Mouse (Mus musculus) limb, embryonic 10.5 days (tissue): ENCODE data around the gene Pou3f3. TPM values are rescaled to one million over a fixed set of nuclear protein-coding genes. Genes with fewer than 3 reads are reported as not detected.

Experiments
- DNase-seq: peaks from one replicate; pipeline ENCODE4 v3.0.0-alpha.2; 2017; ENCODE audit warnings: low spot score
- H3K27ac ChIP-seq: fragments of 300-500 bp; sonication (generic); 2 replicates; pipeline ENCODE4 v1.5.1; 2016; ENCODE audit warnings: mild to moderate bottlenecking
- H3K27me3 ChIP-seq: fragments of 300-500 bp; sonication (generic); 2 replicates; pipeline ENCODE4 v1.6.1; 2016; ENCODE audit warnings: low read depth, mild to moderate bottlenecking; ENCODE audit not compliant: poor library complexity, severe bottlenecking
- H3K36me3 ChIP-seq: fragments of 300-500 bp; sonication (generic); 2 replicates; pipeline ENCODE4 v1.6.1; 2016; ENCODE audit warnings: mild to moderate bottlenecking, moderate library complexity
- H3K4me1 ChIP-seq: fragments of 300-500 bp; sonication (generic); 2 replicates; pipeline ENCODE4 v1.6.1; 2016
- H3K4me3 ChIP-seq: fragments of 300-500 bp; sonication (generic); 2 replicates; pipeline ENCODE4 v1.5.1; 2016; ENCODE audit warnings: mild to moderate bottlenecking, moderate library complexity
- H3K9me3 ChIP-seq: fragments of 300-500 bp; sonication (generic); replicated peaks from 2 replicates; pipeline ENCODE4 v1.6.1; 2016; ENCODE audit warnings: mild to moderate bottlenecking
- WGBS: fragments of 180-500 bp; shearing (Covaris S2); methylation state at CpG from one replicate; pipeline ENCODE4 v1.1.7; 2016; 5-methylcytosine and 5-hydroxymethylcytosine counted together
- polyA plus RNA-seq: library from polyadenylated mRNA; unstranded; fragments of >200 nt; fragmentation: Nextera tagmentation; extraction: Ambion mirVana; gene quantifications from 2 replicates; pipeline ENCODE4 v1.2.1, GENCODE M21; 2016

Gene Pou3f3
- polyA plus RNA-seq, 1 experiment from 2014 or later: not detected

DNA sequence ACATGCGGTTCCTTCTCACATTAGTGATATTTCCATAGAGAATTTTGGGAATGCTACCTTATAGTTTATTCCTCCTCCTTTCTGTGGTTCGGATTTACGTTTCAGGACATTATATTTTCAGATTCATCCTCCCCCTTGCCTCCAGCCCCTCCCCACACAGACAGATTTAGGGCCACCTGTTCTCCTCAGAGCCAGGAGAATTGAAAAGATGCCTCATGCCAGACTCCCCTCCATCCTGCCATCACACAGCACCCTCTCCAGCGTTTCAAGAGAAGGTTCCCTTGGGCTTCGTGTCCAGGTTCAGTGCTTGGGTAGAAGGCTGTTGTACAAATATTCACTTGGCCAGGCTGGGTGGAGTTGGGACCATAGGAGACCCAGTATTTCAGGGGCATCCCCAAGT lies 25.8 kb downstream of the Pou3f3 start:
- 73% methylated on average over 5 of the region's 5 CpGs for WGBS
- H3K4me3 ChIP-seq: no peak overlapping the region
- no peaks in the 10 kb centered on the region for H3K9me3 ChIP-seq
- no peak overlapping the region for H3K27ac ChIP-seq
- DNase-seq: no peak
- peaks cover 57% of the 10 kb centered on the region for H3K27me3 ChIP-seq
- no peaks in the 10 kb centered on the region for H3K36me3 ChIP-seq
- peaks cover 5% of the 10 kb centered on the region; the same call in 1 of the 2 replicates for H3K4me1 ChIP-seq

DNA sequence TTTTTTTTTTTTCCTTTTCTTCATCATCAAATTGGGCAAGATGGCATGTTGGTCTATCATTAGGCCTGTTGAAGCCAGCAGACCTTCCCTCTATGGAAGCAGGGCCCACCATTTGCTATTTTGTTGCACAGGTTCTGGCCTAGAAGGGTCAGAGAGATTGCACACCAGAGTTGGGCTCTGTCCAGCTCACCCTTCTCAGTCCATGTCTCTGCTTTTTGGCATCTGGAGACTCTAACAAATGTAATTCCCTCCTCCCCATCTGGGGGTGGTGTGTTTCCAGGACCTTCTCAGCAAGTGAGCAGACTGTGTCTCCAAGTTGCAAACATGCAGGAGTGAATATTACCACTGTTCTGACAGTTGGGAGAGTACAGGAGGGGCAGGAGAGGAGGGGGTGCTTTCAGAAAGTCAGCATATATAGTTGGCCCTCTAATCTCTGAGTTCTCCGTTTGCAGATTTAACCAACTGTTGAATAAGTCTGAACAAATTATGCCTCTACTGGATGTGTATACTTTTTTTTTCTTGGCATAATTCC lies 28.3 kb downstream of the Pou3f3 start:
- Histone ChIP-seq H3K4me1 (peaks cover under 1% of the 10 kb centered on the region; the same call in 1 of the 2 replicates), H3K36me3 (no peaks in the 10 kb centered on the region), H3K27ac (no peak overlapping the region), H3K9me3 (no peaks in the 10 kb centered on the region), H3K27me3 (peaks cover 32% of the 10 kb centered on the region), H3K4me3 (no peak overlapping the region)
- no peak for DNase-seq
- WGBS: 84% methylated on average over 1 of the region's 1 CpGs

DNA sequence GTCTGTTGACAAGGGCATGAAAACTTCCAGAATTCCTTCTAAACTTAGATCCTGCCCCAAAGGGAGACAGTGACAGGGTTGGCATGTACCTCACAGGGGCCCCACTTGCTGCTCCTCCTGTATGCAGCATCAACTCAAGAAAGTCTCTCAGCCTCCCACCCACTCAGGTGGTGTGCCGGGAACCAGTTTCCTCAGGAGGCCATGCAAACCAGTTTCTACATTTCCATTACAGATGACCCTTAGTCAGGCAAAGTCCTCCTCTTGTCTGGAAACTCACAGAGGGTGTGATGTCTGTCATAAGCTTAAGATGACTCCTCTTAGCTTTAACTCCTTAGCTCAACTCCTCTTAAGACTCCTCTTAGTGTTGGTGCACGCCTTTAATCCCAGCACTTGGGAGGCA lies 29.3 kb downstream of the Pou3f3 start:
- no peaks in the 10 kb centered on the region for H3K36me3 ChIP-seq
- H3K27me3 ChIP-seq: peaks cover 22% of the 10 kb centered on the region
- WGBS: 87% methylated on average over 2 of the region's 2 CpGs
- no peak overlapping the region for H3K27ac ChIP-seq
- H3K4me1 ChIP-seq: no peaks in the 10 kb centered on the region
- H3K9me3 ChIP-seq: no peaks in the 10 kb centered on the region
- no peak for DNase-seq
- no peak overlapping the region for H3K4me3 ChIP-seq

DNA sequence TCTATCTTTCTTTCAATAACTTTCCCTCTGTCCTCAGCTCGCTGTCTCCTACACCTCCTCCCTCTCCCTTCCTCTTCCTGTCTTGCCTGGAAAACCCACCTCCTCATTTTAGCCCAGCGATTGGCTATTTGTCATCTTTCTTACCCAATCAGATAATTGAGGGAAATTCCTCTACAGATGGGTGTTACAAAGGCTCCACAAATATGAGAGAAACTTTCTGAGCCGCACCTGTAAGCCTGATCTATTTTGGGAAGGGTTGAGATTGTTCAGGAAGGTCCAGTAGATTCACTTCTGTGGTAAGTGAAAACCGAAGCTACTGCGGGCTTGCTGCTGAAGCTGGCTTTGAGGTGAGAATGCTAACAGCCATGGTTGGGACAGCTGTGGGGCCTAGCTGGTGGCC lies 31.6 kb downstream of the Pou3f3 start:
- WGBS: 87% methylated on average over 5 of the region's 5 CpGs
- no peaks in the 10 kb centered on the region for H3K36me3 ChIP-seq
- no peaks in the 10 kb centered on the region for H3K9me3 ChIP-seq
- H3K4me3 ChIP-seq: no peak overlapping the region
- 0 out of 2 replicates have a peak, but pooled peaks cover 4% of the 10 kb centered on the region for H3K27me3 ChIP-seq
- H3K4me1 ChIP-seq: no peaks in the 10 kb centered on the region
- no peak overlapping the region for H3K27ac ChIP-seq
- DNase-seq: no peak

DNA sequence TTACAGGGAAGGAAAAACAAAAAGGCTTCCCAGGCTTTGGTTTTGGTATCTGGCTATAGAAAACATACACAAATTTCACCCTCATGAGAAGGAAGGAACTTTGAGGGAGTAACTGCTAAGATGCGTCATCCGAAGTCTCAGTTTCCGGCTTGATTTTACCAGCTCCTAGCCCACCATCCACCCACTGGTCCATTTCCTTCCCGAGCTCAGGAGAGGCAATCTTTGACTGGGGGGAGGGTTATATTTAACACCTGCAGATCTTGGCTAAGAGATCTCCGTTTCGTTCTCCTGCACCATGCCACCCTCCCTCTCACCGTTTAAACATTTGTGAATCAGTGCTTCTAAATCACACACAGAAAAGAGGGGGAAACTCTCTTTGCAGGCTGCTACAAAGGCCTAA lies 32.1 kb downstream of the Pou3f3 start:
- Histone ChIP-seq H3K4me1 (no peaks in the 10 kb centered on the region), H3K4me3 (no peak overlapping the region), H3K36me3 (no peaks in the 10 kb centered on the region), H3K27ac (no peak overlapping the region), H3K9me3 (no peaks in the 10 kb centered on the region), H3K27me3 (0 out of 2 replicates have a peak, but pooled peaks cover 4% of the 10 kb centered on the region)
- 85% methylated on average over 7 of the region's 7 CpGs for WGBS
- DNase-seq: no peak

DNA sequence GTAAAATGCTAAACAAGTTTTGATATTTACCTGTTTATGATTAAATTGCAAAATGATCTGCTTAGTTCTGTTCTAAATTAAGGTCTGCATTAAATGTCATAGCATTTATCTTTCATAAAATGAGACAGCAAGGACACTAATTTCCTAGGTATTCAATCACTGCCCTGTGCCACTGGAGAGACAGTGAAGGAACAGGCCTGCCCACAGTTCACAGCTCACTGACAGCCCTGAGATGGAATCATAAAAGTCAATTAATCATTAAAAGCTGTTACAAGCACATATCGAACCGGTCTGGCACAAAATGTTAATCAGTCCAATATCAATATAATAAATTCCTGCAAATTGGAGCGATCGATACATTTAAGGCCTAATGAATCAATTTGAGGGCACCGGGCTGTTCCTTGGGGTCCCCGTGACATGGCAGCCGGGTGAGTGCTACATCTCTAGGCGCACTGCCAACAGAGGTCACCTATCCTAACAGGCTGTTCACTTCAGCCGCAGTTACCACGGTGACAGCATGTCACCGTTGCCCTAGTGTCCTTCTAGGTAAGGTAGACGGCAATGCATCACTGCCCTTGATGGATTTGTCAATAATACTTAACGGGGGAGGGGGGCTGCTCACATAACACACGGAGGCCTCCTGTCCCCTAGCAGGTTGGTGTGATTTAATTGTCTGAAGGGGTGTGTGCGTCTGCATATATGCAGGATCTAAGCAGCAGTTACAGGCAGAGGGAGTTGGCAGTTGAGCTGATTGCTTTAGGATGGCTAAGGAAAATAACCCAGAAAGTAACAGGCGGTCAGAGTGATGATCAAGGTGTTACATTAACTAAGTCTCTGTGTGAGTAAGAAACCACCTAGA lies 46.0 kb downstream of the Pou3f3 start:
- H3K27me3 ChIP-seq: no peaks in the 10 kb centered on the region
- H3K4me1 ChIP-seq: 0 out of 2 replicates have a peak, but pooled peaks cover 4% of the 10 kb centered on the region
- no peak for DNase-seq
- no peaks in the 10 kb centered on the region for H3K36me3 ChIP-seq
- no peak overlapping the region for H3K27ac ChIP-seq
- H3K9me3 ChIP-seq: no peaks in the 10 kb centered on the region
- no peak overlapping the region for H3K4me3 ChIP-seq
- 76% methylated on average over 16 of the region's 16 CpGs for WGBS

DNA sequence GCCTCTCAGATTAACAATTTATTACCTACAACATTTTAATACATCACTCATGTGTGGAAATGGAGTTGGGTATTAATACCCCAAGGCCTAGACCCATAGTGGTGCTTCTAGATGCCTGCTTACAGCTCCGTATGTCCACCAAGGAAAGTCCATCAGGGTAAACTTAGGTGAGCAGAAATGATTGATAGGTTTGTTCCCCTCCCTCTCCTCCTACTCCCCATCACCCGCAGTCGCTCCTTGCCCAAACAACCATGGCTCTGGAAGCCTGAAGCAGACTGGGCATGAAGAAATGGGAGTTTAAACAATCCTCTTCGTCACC lies 46.6 kb downstream of the Pou3f3 start:
- no peak overlapping the region for H3K27ac ChIP-seq
- H3K4me1 ChIP-seq: 0 out of 2 replicates have a peak, but pooled peaks cover 4% of the 10 kb centered on the region
- 81% methylated on average over 4 of the region's 4 CpGs for WGBS
- DNase-seq: no peak
- H3K4me3 ChIP-seq: no peak overlapping the region
- H3K27me3 ChIP-seq: no peaks in the 10 kb centered on the region
- no peaks in the 10 kb centered on the region for H3K36me3 ChIP-seq
- H3K9me3 ChIP-seq: no peaks in the 10 kb centered on the region

DNA sequence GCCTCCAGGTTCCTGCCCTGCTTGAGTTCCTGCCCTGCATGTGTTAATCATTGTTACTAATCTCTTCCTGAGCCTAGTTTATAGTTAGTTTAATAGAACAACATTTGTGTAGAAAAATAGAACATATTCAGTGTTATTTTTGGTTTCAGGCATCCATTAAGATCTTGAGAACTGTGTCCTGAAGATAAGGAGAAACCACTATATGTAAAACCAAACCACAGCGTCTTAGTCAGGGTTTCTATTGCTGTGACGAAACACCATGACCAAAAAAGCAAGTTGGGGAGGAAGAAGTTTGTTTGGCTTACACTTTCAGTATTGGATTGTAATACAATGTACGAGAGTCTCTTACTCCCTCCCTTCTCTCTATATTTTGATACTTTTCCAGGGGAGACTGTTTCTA lies 49.5 kb downstream of the Pou3f3 start:
- Histone ChIP-seq H3K9me3 (no peaks in the 10 kb centered on the region), H3K4me1 (0 out of 2 replicates have a peak, but pooled peaks cover 4% of the 10 kb centered on the region), H3K27me3 (no peaks in the 10 kb centered on the region), H3K27ac (no peak overlapping the region), H3K36me3 (no peaks in the 10 kb centered on the region), H3K4me3 (no peak overlapping the region)
- DNase-seq: no peak
- 83% methylated on average over 3 of the region's 3 CpGs for WGBS

DNA sequence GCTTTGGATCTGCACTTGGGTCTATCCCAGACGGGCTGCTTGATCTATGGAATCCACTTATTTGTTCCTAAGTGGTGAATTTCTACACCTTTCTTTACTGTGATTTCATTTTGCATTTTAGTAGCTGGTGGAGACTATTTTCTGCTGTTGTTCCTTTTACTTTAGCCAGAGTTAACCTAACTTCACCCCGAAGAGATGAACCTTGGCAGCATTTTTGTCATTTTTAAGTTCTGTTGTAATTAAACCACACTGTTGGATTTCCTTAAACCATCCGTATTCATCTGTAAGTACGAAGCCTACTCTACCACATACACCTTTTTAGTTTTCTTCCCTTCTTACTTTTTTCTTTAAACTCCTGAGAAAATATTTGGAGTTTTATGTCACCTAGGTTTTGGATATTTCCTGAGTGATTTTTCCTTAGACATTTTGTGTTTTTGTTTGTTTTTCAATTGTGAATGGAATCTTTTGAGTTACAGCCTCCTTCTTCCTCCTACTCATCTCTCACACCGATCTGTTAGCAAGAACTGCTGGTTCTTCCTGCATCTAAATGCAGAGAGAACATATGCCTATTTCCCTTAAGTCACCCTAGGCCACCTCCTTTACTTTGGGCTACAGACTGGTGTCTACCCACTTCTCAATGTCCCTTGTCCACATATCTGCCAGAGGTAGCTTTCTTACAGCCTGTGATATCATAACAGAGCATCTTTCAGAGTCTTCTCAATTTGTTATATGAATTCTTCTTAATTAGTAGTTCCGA lies 54.1 kb downstream of the Pou3f3 start:
- H3K4me1 ChIP-seq: no peaks in the 10 kb centered on the region
- no peaks in the 10 kb centered on the region for H3K36me3 ChIP-seq
- H3K4me3 ChIP-seq: no peak overlapping the region
- no peaks in the 10 kb centered on the region for H3K27me3 ChIP-seq
- no peak for DNase-seq
- no peak overlapping the region for H3K27ac ChIP-seq
- no peaks in the 10 kb centered on the region for H3K9me3 ChIP-seq
- 83% methylated on average over 6 of the region's 6 CpGs for WGBS

Other genes starting within 250 kb of the Pou3f3 start
- 57.6 and 60.8 TPM in 2 replicates for gene Mrps9, start 155.5 kb downstream of the Pou3f3 start, polyA plus RNA-seq